Mouse (Mus musculus): ENCODE results near the gene 1300017J02Rik.

DNA sequence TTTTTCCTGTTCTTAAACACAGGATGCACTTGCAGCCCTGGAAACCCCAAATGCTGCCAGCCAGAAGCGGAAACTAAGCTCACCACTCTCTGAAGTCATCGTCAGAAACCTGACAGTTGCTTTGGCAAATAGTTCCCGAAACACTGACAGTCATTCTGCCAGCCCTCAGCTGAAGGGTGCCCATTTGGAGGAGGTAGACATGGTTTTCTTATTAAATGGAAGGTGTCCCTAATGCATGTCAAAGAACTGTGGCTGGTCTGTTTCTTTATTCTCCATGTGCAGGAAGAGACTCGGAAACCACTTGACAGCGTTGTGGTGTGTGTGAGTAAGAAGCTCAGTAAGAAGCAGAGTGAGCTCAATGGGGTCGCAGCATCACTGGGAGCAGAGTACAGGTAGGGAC is 27.8 kb upstream of the 1300017J02Rik start:
- no peak for TF ChIP-seq CTCF (IDR thresholded peaks at IDR 0.05; ENCODE audit: low read depth)
- TF ChIP-seq EP300 (IDR thresholded peaks at IDR 0.05; ENCODE audit: low read depth) = no peak
